In genomic region chr11:116647340-116647991, GRCm38 (mm10) we compare ENCODE assay signal across 8 mouse cellular contexts. TPM values are rescaled to one million over a fixed set of nuclear protein-coding genes. Genes with fewer than 3 reads are reported as not detected.
A peak's percentile ranks its signal among the peaks of the same experiment; 100 is the strongest.
DNase-seq lines count a peak whose midpoint lies in the region; ATAC-seq and TF ChIP-seq lines count a peak whose summit lies in the region.

No protein-coding gene starts in this region.

- peak; percentile 39 for TF ChIP-seq CTCF in intestine, postnatal 0 days (IDR thresholded peaks at IDR 0.05; ENCODE audit: low read depth)

- H3K36me3 ChIP-seq in intestine, postnatal 0 days (ENCODE audit: control insufficient read depth, insufficient read depth) = no peaks in the 10 kb centered on the region

- peaks cover 6% of the 10 kb centered on the region; the same call in 1 of the 2 replicates for H3K27me3 ChIP-seq in intestine, postnatal 0 days (replicated peaks; ENCODE audit: control insufficient read depth, insufficient read depth, low read length)

- intact Hi-C loops in left cerebral cortex, postnatal 4 days (cut with DNase I) = no loop called here

- H3K4me2 ChIP-seq in intestine, postnatal 0 days (replicated peaks; ENCODE audit: low read depth) = no peak overlapping the region

- 0 out of 2 replicates have a peak, but pooled peaks cover 2% of the 10 kb centered on the region for H3K4me1 ChIP-seq in intestine, postnatal 0 days (replicated peaks; ENCODE audit: control insufficient read depth, insufficient read depth, low read length)

- no peak overlapping the region for H3K4me3 ChIP-seq in intestine, postnatal 0 days (ENCODE audit: low read depth, low read length)

- WGBS in intestine, postnatal 0 days = 49% methylated on average over 11 of the region's 11 CpGs

- H3K27ac ChIP-seq in intestine, postnatal 0 days (ENCODE audit: low read depth, low read length) = peak overlapping the region; percentile 64

- no peaks in the 10 kb centered on the region for H3K9me3 ChIP-seq in intestine, postnatal 0 days (ENCODE audit: control insufficient read depth)

- DNase-seq in left cerebral cortex, postnatal 4 days = peak; percentile 32
- no peak for DNase-seq in left cerebral cortex, adult 8-10 months (ENCODE audit: low spot score in 2 of 2)
- peak; percentile 61 to 77 for DNase-seq in gastrocnemius, adult 8-10 months (ENCODE audit: low spot score in 2 of 2)
- no peak for DNase-seq in right cerebral cortex, postnatal 36 days (ENCODE audit: low spot score in 2 of 2)
- no peak for DNase-seq in spleen, postnatal 10 days (ENCODE audit: low spot score in 2 of 2)

- no peak overlapping the region for H3K9ac ChIP-seq in intestine, postnatal 0 days (ENCODE audit: low read depth, low read length)

- no peak for ATAC-seq in intestine, postnatal 0 days
- peak; percentile 65 for ATAC-seq in megakaryocyte progenitor cell, adult 5-6 weeks (replicated peaks; ENCODE audit: poor library complexity)
- ATAC-seq in erythroblast, adult 5-6 weeks (replicated peaks; ENCODE audit: low FRiP score, poor library complexity, severe bottlenecking) = no peak

RNA-seq across cellular contexts. Expression of gene Prcd, which starts 5.9 kb away (rescaled TPM):
- 1 to 10 TPM in 1 of 2 experiments, under 1 TPM in 1; 0.98 to 2.2 TPM for total RNA-seq in left cerebral cortex, postnatal 4 days (2021)
- 1 to 10 TPM; 5.0 to 7.0 (median 5.5) TPM for total RNA-seq in left cerebral cortex, adult 8-10 months (2022)
- under 1 TPM in 2 of 4 experiments, not detected in 2; 0.29 to 0.51 TPM for total RNA-seq in gastrocnemius, adult 8-10 months (2022)
- 0.84 and 1.1 TPM in 2 replicates for polyA plus RNA-seq in intestine, postnatal 0 days (2015; fragmentation: Nextera tagmentation; extraction: Ambion mirVana)
- total RNA-seq in megakaryocyte progenitor cell, adult 5-6 weeks (2015) = 0.47 TPM in 1 of 2 replicates, not detected in the other
- 0.17 TPM in 1 of 2 replicates, not detected in the other for total RNA-seq in megakaryocyte progenitor cell, adult 5-6 weeks (2017)
- not detected in 2 replicates for total RNA-seq in erythroblast, adult 5-6 weeks (2015; ENCODE audit: low replicate concordance)
- not detected in 2 replicates for total RNA-seq in erythroblast, adult 5-6 weeks (2017; ENCODE audit: low replicate concordance)

RNA-seq across cellular contexts. Expression of gene Cygb, which starts 6.6 kb away (rescaled TPM):
- total RNA-seq in left cerebral cortex, postnatal 4 days (2021) = 10 to 100 TPM; 17.1 to 20.6 TPM
- total RNA-seq in left cerebral cortex, adult 8-10 months (2022) = 10 to 100 TPM; 55.8 to 62.7 (median 58.2) TPM
- 10 to 100 TPM in 2 of 4 experiments, 1 to 10 TPM in 2; 6.4 to 14.4 (median 10.1) TPM for total RNA-seq in gastrocnemius, adult 8-10 months (2022)
- polyA plus RNA-seq in intestine, postnatal 0 days (2015; fragmentation: Nextera tagmentation; extraction: Ambion mirVana) = 17.5 and 20.2 TPM in 2 replicates
- total RNA-seq in megakaryocyte progenitor cell, adult 5-6 weeks (2015) = not detected in 2 replicates
- not detected in 2 replicates for total RNA-seq in megakaryocyte progenitor cell, adult 5-6 weeks (2017)
- not detected in 2 replicates for total RNA-seq in erythroblast, adult 5-6 weeks (2015; ENCODE audit: low replicate concordance)
- total RNA-seq in erythroblast, adult 5-6 weeks (2017; ENCODE audit: low replicate concordance) = not detected in 2 replicates

RNA-seq across cellular contexts. Expression of gene Rhbdf2, which starts 20.6 kb away (rescaled TPM):
- total RNA-seq in left cerebral cortex, postnatal 4 days (2021) = 1 to 10 TPM in 1 of 2 experiments, under 1 TPM in 1; 0.90 to 1.5 TPM
- 1 to 10 TPM; 1.1 to 1.6 (median 1.3) TPM for total RNA-seq in left cerebral cortex, adult 8-10 months (2022)
- 10 to 100 TPM; 10.6 to 19.9 (median 11.2) TPM for total RNA-seq in gastrocnemius, adult 8-10 months (2022)
- 7.6 and 8.4 TPM in 2 replicates for polyA plus RNA-seq in intestine, postnatal 0 days (2015; fragmentation: Nextera tagmentation; extraction: Ambion mirVana)
- 3.7 and 4.9 TPM in 2 replicates for total RNA-seq in megakaryocyte progenitor cell, adult 5-6 weeks (2015)
- 2.7 and 3.5 TPM in 2 replicates for total RNA-seq in megakaryocyte progenitor cell, adult 5-6 weeks (2017)
- 2.3 and 5.0 TPM in 2 replicates for total RNA-seq in erythroblast, adult 5-6 weeks (2015; ENCODE audit: low replicate concordance)
- 2.8 and 3.2 TPM in 2 replicates for total RNA-seq in erythroblast, adult 5-6 weeks (2017; ENCODE audit: low replicate concordance)

Comparison
In these comparisons a context has a peak if more than half of its experiments do, and no peak if none do; other contexts are left out.
1. DNase-seq: peak in left cerebral cortex, postnatal 4 days (single experiment) and gastrocnemius, adult 8-10 months (2 of 2); none in left cerebral cortex, adult 8-10 months (0 of 2), right cerebral cortex, postnatal 36 days (0 of 2) and spleen, postnatal 10 days (0 of 2).
2. RNA of gene Cygb, which starts 6.6 kb away (total RNA-seq): 55.8 to 62.7 TPM in left cerebral cortex, adult 8-10 months, 17.1 to 20.6 TPM in left cerebral cortex, postnatal 4 days and 6.4 to 14.4 TPM in gastrocnemius, adult 8-10 months; not detected in megakaryocyte progenitor cell, adult 5-6 weeks and not detected in erythroblast, adult 5-6 weeks; every median in the first group is over 4 times any median in the second.